Mouse (Mus musculus): ENCODE results near the gene Rabgap1. TPM values are rescaled to one million over a fixed set of nuclear protein-coding genes. Genes with fewer than 3 reads are reported as not detected.
"Not testable (repeated sequence)": the region's sequence is repeated elsewhere in the genome, so short reads cannot be mapped to it uniquely, and the experiment has no call there.

The Rabgap1 gene
- total RNA-seq, 2 experiments from 2014 or later: 28.0 to 39.7 TPM

- ATAC-seq (replicated peaks; ENCODE audit: low FRiP score, low TSS enrichment, poor library complexity, severe bottlenecking): not testable (repeated sequence)
Measured at GRCm38 (mm10) chr2:37505856-37506255, 62.8 kb downstream of the Rabgap1 start.

GRCm38 (mm10) chr2:37511134-37511901 lies 68.2 kb downstream of the Rabgap1 start:
- no peak for ATAC-seq (replicated peaks; ENCODE audit: low FRiP score, low TSS enrichment, poor library complexity, severe bottlenecking)

- ATAC-seq (replicated peaks; ENCODE audit: low FRiP score, low TSS enrichment, poor library complexity, severe bottlenecking): no peak
Measured at GRCm38 (mm10) chr2:37516030-37516710, 73.1 kb downstream of the Rabgap1 start, which contains the start of gene Gpr21. Gene Gpr21 (plus strand): TSS chr2:37516332.

- no peak for ATAC-seq (replicated peaks; ENCODE audit: low FRiP score, low TSS enrichment, poor library complexity, severe bottlenecking)
Measured at GRCm38 (mm10) chr2:37516922-37517462, 73.9 kb downstream of the Rabgap1 start.

- no peak for ATAC-seq (replicated peaks; ENCODE audit: low FRiP score, low TSS enrichment, poor library complexity, severe bottlenecking)
Measured at GRCm38 (mm10) chr2:37518561-37519285, 75.6 kb downstream of the Rabgap1 start.

GRCm38 (mm10) chr2:37519286-37519640 lies 76.2 kb downstream of the Rabgap1 start:
- ATAC-seq (replicated peaks; ENCODE audit: low FRiP score, low TSS enrichment, poor library complexity, severe bottlenecking): no peak

- ATAC-seq (replicated peaks; ENCODE audit: low FRiP score, low TSS enrichment, poor library complexity, severe bottlenecking): no peak
Measured at GRCm38 (mm10) chr2:37527587-37527986, 84.5 kb downstream of the Rabgap1 start.

GRCm38 (mm10) chr2:37529397-37529796 lies 86.3 kb downstream of the Rabgap1 start:
- 0 out of 2 replicates have a peak, but pooled peaks have one; percentile 47 for ATAC-seq (replicated peaks; ENCODE audit: low FRiP score, low TSS enrichment, poor library complexity, severe bottlenecking)

GRCm38 (mm10) chr2:37530766-37531165 lies 87.7 kb downstream of the Rabgap1 start:
- no peak for ATAC-seq (replicated peaks; ENCODE audit: low FRiP score, low TSS enrichment, poor library complexity, severe bottlenecking)

- ATAC-seq (replicated peaks; ENCODE audit: low FRiP score, low TSS enrichment, poor library complexity, severe bottlenecking): 0 out of 2 replicates have a peak, but pooled peaks have one; percentile 34
Measured at GRCm38 (mm10) chr2:37531639-37532038, 88.6 kb downstream of the Rabgap1 start.

GRCm38 (mm10) chr2:37549346-37550012 lies 106.4 kb downstream of the Rabgap1 start:
- peak; percentile 95 for ATAC-seq (replicated peaks; ENCODE audit: low FRiP score, low TSS enrichment, poor library complexity, severe bottlenecking)

GRCm38 (mm10) chr2:37556366-37556765 lies 113.3 kb downstream of the Rabgap1 start:
- ATAC-seq (replicated peaks; ENCODE audit: low FRiP score, low TSS enrichment, poor library complexity, severe bottlenecking): no peak

- peak; percentile 83 for ATAC-seq (replicated peaks; ENCODE audit: low FRiP score, low TSS enrichment, poor library complexity, severe bottlenecking)
Measured at GRCm38 (mm10) chr2:37565579-37565978, 122.5 kb downstream of the Rabgap1 start.

- no peak for ATAC-seq (replicated peaks; ENCODE audit: low FRiP score, low TSS enrichment, poor library complexity, severe bottlenecking)
Measured at GRCm38 (mm10) chr2:37566035-37566434, 123.0 kb downstream of the Rabgap1 start.

- no peak for ATAC-seq (replicated peaks; ENCODE audit: low FRiP score, low TSS enrichment, poor library complexity, severe bottlenecking)
Measured at GRCm38 (mm10) chr2:37569888-37570287, 126.8 kb downstream of the Rabgap1 start.

- no peak for ATAC-seq (replicated peaks; ENCODE audit: low FRiP score, low TSS enrichment, poor library complexity, severe bottlenecking)
Measured at GRCm38 (mm10) chr2:37570703-37571102, 127.6 kb downstream of the Rabgap1 start.

GRCm38 (mm10) chr2:37572141-37572540 lies 129.1 kb downstream of the Rabgap1 start:
- ATAC-seq (replicated peaks; ENCODE audit: low FRiP score, low TSS enrichment, poor library complexity, severe bottlenecking): no peak

- no peak for ATAC-seq (replicated peaks; ENCODE audit: low FRiP score, low TSS enrichment, poor library complexity, severe bottlenecking)
Measured at GRCm38 (mm10) chr2:37576661-37577060, 133.6 kb downstream of the Rabgap1 start.

GRCm38 (mm10) chr2:37578185-37578584 lies 135.1 kb downstream of the Rabgap1 start:
- ATAC-seq (replicated peaks; ENCODE audit: low FRiP score, low TSS enrichment, poor library complexity, severe bottlenecking): no peak
